Mouse (Mus musculus) cerebellum, postnatal 36 days (tissue): ENCODE measurements at regions not wholly inside any gene's neighbourhood (a gene's known extent, or its start where the extent isn't known, plus 50 kb on each side); places are given as distances from the start of the nearest gene placed in this dataset.

Experiments
- DNase-seq, 2 experiments: peaks; one replicate each; pipeline ENCODE4 v3.0.0; 2021 to 2022; ENCODE audit warnings: mixed read lengths in 2 of 2

- no peak for DNase-seq
These were observed 3669.2 kb downstream of the 9330182O14Rik start for GRCm38 (mm10) chr15:43803342-43803741.
